In the genomic region with DNA sequence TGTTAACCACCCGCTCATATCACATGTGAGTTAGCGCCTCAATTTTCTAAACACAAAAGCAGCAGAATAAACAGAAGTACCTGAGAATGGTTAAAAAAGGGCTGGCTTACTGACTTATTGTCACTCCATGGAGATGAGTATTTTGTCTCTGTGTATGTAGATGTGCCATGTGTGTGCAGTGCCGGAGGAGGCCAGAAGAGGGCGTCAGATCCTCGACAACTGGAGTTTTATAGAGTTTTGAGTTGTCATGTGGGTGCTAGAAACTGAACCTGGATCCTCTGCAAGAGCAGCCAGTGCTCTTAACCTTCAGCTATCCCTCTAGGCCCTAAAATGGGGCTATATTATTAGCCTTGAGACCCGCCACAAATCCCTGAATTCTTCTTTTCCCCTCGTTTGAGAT, we compare ENCODE assay signal across 20 mouse cellular contexts. TPM values are rescaled to one million over a fixed set of nuclear protein-coding genes. Genes with fewer than 3 reads are reported as not detected.
DNase-seq lines count a peak whose midpoint lies in the region; ATAC-seq and TF ChIP-seq lines count a peak whose summit lies in the region.
"Had no signal": no experiment of that assay in that cellular context is flagged by ENCODE, and none has a peak within 500 bp of the region (broad histone marks: within the 10 kb centered on the region; RNA-seq: fewer than 3 reads in every experiment).

No protein-coding gene starts in this region.

- H3K27me3 ChIP-seq in lung, embryonic 15.5 days = no peaks in the 10 kb centered on the region
- H3K27me3 ChIP-seq in testis, adult 2 months (ENCODE audit: control insufficient read depth, insufficient read depth, low read length) = no peaks in the 10 kb centered on the region
- no peaks in the 10 kb centered on the region for H3K27me3 ChIP-seq in embryonic facial prominence, embryonic 10.5 days (replicated peaks; ENCODE audit: low read depth, poor library complexity, severe bottlenecking)
- H3K27me3 ChIP-seq: embryonic facial prominence, embryonic 13.5 days; forebrain, embryonic 12.5 days; heart, embryonic 12.5 days; hindbrain, embryonic 15.5 days had no signal

- ATAC-seq in lung, embryonic 15.5 days (ENCODE audit: borderline replicate concordance, extremely low read depth, low FRiP score, low TSS enrichment) = no peak
- ATAC-seq: forebrain, embryonic 16.5 days had no signal

- H3K9ac ChIP-seq in lung, embryonic 15.5 days = no peak overlapping the region
- H3K9ac ChIP-seq: embryonic facial prominence, embryonic 13.5 days; forebrain, embryonic 12.5 days; heart, embryonic 12.5 days; hindbrain, embryonic 15.5 days had no signal

- no peaks in the 10 kb centered on the region for H3K36me3 ChIP-seq in lung, embryonic 15.5 days
- H3K36me3 ChIP-seq in testis, adult 2 months (ENCODE audit: control insufficient read depth, insufficient read depth, low read length) = no peaks in the 10 kb centered on the region
- no peaks in the 10 kb centered on the region for H3K36me3 ChIP-seq in embryonic facial prominence, embryonic 10.5 days (replicated peaks)
- H3K36me3 ChIP-seq: embryonic facial prominence, embryonic 13.5 days; forebrain, embryonic 12.5 days; heart, embryonic 12.5 days; hindbrain, embryonic 10.5 days; hindbrain, embryonic 15.5 days had no signal

- DNase-seq in layer of hippocampus, adult 2 months (ENCODE audit: low spot score in 2 of 2) = no peak
- DNase-seq in layer of hippocampus, adult 9-10 months (ENCODE audit: low spot score) = no peak
- DNase-seq in lung, postnatal 10 days = no peak
- no peak for DNase-seq in testis, postnatal 14 days (ENCODE audit: low spot score)
- DNase-seq in embryonic facial prominence, embryonic 10.5 days (ENCODE audit: low spot score) = no peak
- no peak for DNase-seq in heart, adult 9 months (ENCODE audit: low spot score in 2 of 2)
- DNase-seq: adrenal gland, postnatal 10 days; cerebellum, adult 11-12 months; cerebellum, adult 9-10 months; cerebellum, postnatal 25 days; gastrocnemius, postnatal 10 days; heart, adult 18-20 months had no signal

- no peak overlapping the region for H3K27ac ChIP-seq in layer of hippocampus, adult 2 months
- H3K27ac ChIP-seq in lung, embryonic 15.5 days = 0 out of 2 replicates have a peak overlapping the region, but pooled peaks have one; percentile 39
- H3K27ac ChIP-seq in testis, adult 2 months (ENCODE audit: control insufficient read depth, insufficient read depth, low read depth, low read length) = no peak overlapping the region
- H3K27ac ChIP-seq in embryonic facial prominence, embryonic 10.5 days (replicated peaks) = no peak overlapping the region
- H3K27ac ChIP-seq: embryonic facial prominence, embryonic 13.5 days; forebrain, embryonic 12.5 days; hindbrain, embryonic 10.5 days; hindbrain, embryonic 15.5 days had no signal

- TF ChIP-seq POLR2A in testis, adult 2 months (IDR thresholded peaks at IDR 0.05; ENCODE audit: control insufficient read depth, low read depth, low read length) = no peak

- no peaks in the 10 kb centered on the region for H3K9me3 ChIP-seq in lung, embryonic 15.5 days
- H3K9me3 ChIP-seq in embryonic facial prominence, embryonic 10.5 days = no peaks in the 10 kb centered on the region
- H3K9me3 ChIP-seq: embryonic facial prominence, embryonic 13.5 days; heart, embryonic 12.5 days; hindbrain, embryonic 10.5 days; hindbrain, embryonic 15.5 days had no signal

- 80% methylated on average over 7 of the region's 7 CpGs for WGBS in lung, embryonic 15.5 days
- 93% methylated on average over 7 of the region's 7 CpGs for WGBS in embryonic facial prominence, embryonic 10.5 days

- no peak overlapping the region for H3K4me3 ChIP-seq in layer of hippocampus, adult 2 months
- no peak overlapping the region for H3K4me3 ChIP-seq in lung, embryonic 15.5 days
- H3K4me3 ChIP-seq in testis, adult 2 months (ENCODE audit: control insufficient read depth, low read depth, low read length) = no peak overlapping the region
- H3K4me3 ChIP-seq in embryonic facial prominence, embryonic 10.5 days = no peak overlapping the region
- H3K4me3 ChIP-seq: embryonic facial prominence, embryonic 13.5 days; forebrain, embryonic 12.5 days; heart, embryonic 12.5 days; hindbrain, embryonic 10.5 days; hindbrain, embryonic 15.5 days had no signal

- 0 out of 2 replicates have a peak, but pooled peaks have one; percentile 19 for TF ChIP-seq CTCF in layer of hippocampus, adult 2 months (conservative IDR thresholded peaks at IDR 0.05)
- TF ChIP-seq CTCF in testis, adult 2 months (IDR thresholded peaks at IDR 0.05; ENCODE audit: control insufficient read depth, insufficient read depth, insufficient replicate concordance, low read depth, low read length) = peak; percentile 49; the same call in 1 of the 2 replicates

- no peaks in the 10 kb centered on the region; the same call in 1 of the 2 replicates for H3K4me1 ChIP-seq in lung, embryonic 15.5 days
- no peaks in the 10 kb centered on the region for H3K4me1 ChIP-seq in testis, adult 2 months (ENCODE audit: control insufficient read depth, insufficient read depth, low read length)
- no peaks in the 10 kb centered on the region for H3K4me1 ChIP-seq in embryonic facial prominence, embryonic 10.5 days
- H3K4me1 ChIP-seq: embryonic facial prominence, embryonic 13.5 days; forebrain, embryonic 12.5 days; heart, embryonic 12.5 days; hindbrain, embryonic 10.5 days; hindbrain, embryonic 15.5 days had no signal

- H3K4me2 ChIP-seq in lung, embryonic 15.5 days = no peak overlapping the region
- H3K4me2 ChIP-seq: embryonic facial prominence, embryonic 13.5 days; forebrain, embryonic 12.5 days; heart, embryonic 12.5 days; hindbrain, embryonic 15.5 days had no signal

RNA-seq across cellular contexts. Expression of a gene that starts 27.3 kb away (rescaled TPM):
- 10 to 100 TPM; 32.7 to 38.6 TPM for total RNA-seq in layer of hippocampus, adult 2 months (2021)
- 20.4 and 20.7 TPM in 2 replicates for polyA plus RNA-seq in lung, embryonic 15.5 days (2015; fragmentation: Nextera tagmentation; extraction: Ambion mirVana)
- 12.0 and 13.1 TPM in 2 replicates for polyA plus RNA-seq in testis, adult 2 months (2012; rRNA removed)
- 19.4 and 21.2 TPM in 2 replicates for polyA plus RNA-seq in embryonic facial prominence, embryonic 10.5 days (2016; fragmentation: Nextera tagmentation; extraction: Ambion mirVana)
